Mouse (Mus musculus) spleen, adult 2 months (tissue): ENCODE results near the gene Atp10a.

ENCODE experiments used
- CTCF ChIP-seq: fragments of 200-500 bp; IDR thresholded peaks from 2 replicates; pipeline ENCODE4 v1.5.1; 2011; ENCODE audit warnings: mild to moderate bottlenecking, inconsistent platforms; ENCODE audit not compliant: insufficient read depth, insufficient read length, insufficient replicate concordance; ENCODE audit errors: extremely low read depth
- POLR2A ChIP-seq: fragments of 200-500 bp; IDR thresholded peaks from 2 replicates; pipeline ENCODE4 v1.6.1; 2011; ENCODE audit warnings: low read depth, low read length, inconsistent platforms

DNA sequence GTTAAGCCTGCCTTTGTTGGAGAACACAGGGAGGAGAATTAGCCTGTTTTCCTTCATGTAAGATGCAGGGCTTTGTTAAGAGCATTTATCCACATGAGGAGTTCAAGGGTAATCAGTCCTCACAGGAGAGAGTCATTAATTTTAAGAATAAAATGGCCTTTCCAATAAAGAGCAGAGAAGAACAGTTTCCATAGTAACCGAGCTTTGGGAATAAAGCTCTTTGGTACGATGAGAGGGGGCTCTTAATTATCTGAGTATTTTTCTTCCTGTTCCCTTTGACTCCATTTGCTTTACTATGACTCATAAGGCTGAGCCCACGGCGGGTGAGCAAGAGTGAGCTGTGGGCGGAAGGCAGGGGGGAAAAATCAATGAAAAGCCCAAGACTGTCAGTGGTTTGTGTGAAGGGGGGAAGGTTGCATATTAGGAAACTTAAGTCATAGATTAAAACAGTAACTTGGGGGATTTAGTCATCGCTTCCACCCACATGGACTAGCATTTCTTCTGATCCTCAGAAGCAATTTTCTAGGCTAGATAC lies 166.2 kb downstream of the Atp10a start:
- TF ChIP-seq CTCF (no peak), POLR2A (no peak)
